Comparison of ENCODE assay signal across 10 mouse cellular contexts in genomic region chr3:131137119-131137781, GRCm38 (mm10). TPM values are rescaled to one million over a fixed set of nuclear protein-coding genes. Genes with fewer than 3 reads are reported as not detected.
DNase-seq lines count a peak whose midpoint lies in the region; ATAC-seq lines count a peak whose summit lies in the region.
"Had no signal": no experiment of that assay in that cellular context is flagged by ENCODE, and none has a peak within 500 bp of the region (broad histone marks: within the 10 kb centered on the region; RNA-seq: fewer than 3 reads in every experiment).

No protein-coding gene starts in this region.

- DNase-seq in heart, adult 18-20 months = no peak
- DNase-seq in embryo, embryonic 10.5 days (ENCODE audit: low spot score) = peak; percentile 85
- DNase-seq in naive thymus-derived CD4-positive, alpha-beta T cell, adult 2 months (ENCODE audit: low read depth) = peak; percentile 70
- DNase-seq in gastrocnemius, adult 8-10 months (ENCODE audit: low spot score in 2 of 2) = no peak
- DNase-seq in frontal cortex, postnatal 14 days (ENCODE audit: low spot score in 2 of 2) = no peak
- DNase-seq in spleen, adult 12 weeks (ENCODE audit: low spot score) = no peak
- DNase-seq: gastrocnemius, postnatal 10 days had no signal

- H3K9ac ChIP-seq in heart, embryonic 14.5 days (ENCODE audit: low read length) = no peak overlapping the region
- 0 out of 2 replicates have a peak overlapping the region, but pooled peaks have one; percentile 20 for H3K9ac ChIP-seq in hindbrain, embryonic 13.5 days

- H3K4me1 ChIP-seq in heart, embryonic 14.5 days (ENCODE audit: control insufficient read depth in 2 of 2, insufficient read depth in 2 of 2, low read length in 2 of 2) = peaks cover 22 to 33% of the 10 kb centered on the region in 2 experiments
- peaks cover 42% of the 10 kb centered on the region for H3K4me1 ChIP-seq in hindbrain, embryonic 13.5 days (replicated peaks)

- H3K36me3 ChIP-seq in heart, embryonic 14.5 days (ENCODE audit: control insufficient read depth, insufficient read depth, low read length) = no peaks in the 10 kb centered on the region
- H3K36me3 ChIP-seq in hindbrain, embryonic 13.5 days = no peaks in the 10 kb centered on the region

- no peaks in the 10 kb centered on the region for H3K27me3 ChIP-seq in heart, embryonic 14.5 days (ENCODE audit: control insufficient read depth, insufficient read depth, low read length)
- H3K27me3 ChIP-seq in hindbrain, embryonic 13.5 days = peaks cover 35% of the 10 kb centered on the region; the same call in 1 of the 2 replicates

- H3K4me2 ChIP-seq in heart, embryonic 14.5 days (ENCODE audit: low read length) = peak overlapping the region; percentile 35
- peak overlapping the region; percentile 25 for H3K4me2 ChIP-seq in hindbrain, embryonic 13.5 days

- H3K9me3 ChIP-seq in heart, embryonic 14.5 days (ENCODE audit: control insufficient read depth, low read length) = no peaks in the 10 kb centered on the region
- H3K9me3 ChIP-seq in hindbrain, embryonic 13.5 days = no peaks in the 10 kb centered on the region

- no peak for ATAC-seq in heart, embryonic 14.5 days (ENCODE audit: insufficient number of reproducible peaks, insufficient read depth, low FRiP score, low read depth)
- peak; percentile 58; the same call in 1 of the 2 replicates for ATAC-seq in hindbrain, embryonic 13.5 days (ENCODE audit: low FRiP score)

- WGBS in heart, embryonic 14.5 days = 53% methylated on average over 18 of the region's 18 CpGs
- WGBS in hindbrain, embryonic 13.5 days = 15% methylated on average over 18 of the region's 18 CpGs

- H3K27ac ChIP-seq in heart, embryonic 14.5 days (replicated peaks in 1 of 2; ENCODE audit: control insufficient read depth in 1 of 2, insufficient read depth in 1 of 2, low read depth in 2 of 2, low read length in 2 of 2) = no peak overlapping the region
- peak overlapping the region; percentile 10; the same call in 1 of the 2 replicates for H3K27ac ChIP-seq in hindbrain, embryonic 13.5 days
- H3K27ac ChIP-seq: macrophage had no signal

- H3K4me3 ChIP-seq in heart, embryonic 14.5 days (ENCODE audit: control insufficient read depth in 1 of 2, insufficient read depth in 1 of 2, low read depth in 1 of 2, low read length in 2 of 2) = no peak overlapping the region
- H3K4me3 ChIP-seq in hindbrain, embryonic 13.5 days = 0 out of 2 replicates have a peak overlapping the region, but pooled peaks have one; percentile 3

RNA-seq across cellular contexts. Expression of gene Lef1, which starts 27.0 kb away (rescaled TPM):
- 5.3 and 5.6 TPM in 2 replicates for polyA plus RNA-seq in heart, embryonic 14.5 days (2014; fragmentation: Nextera tagmentation; extraction: Ambion mirVana)
- total RNA-seq in heart, adult 18-20 months (2021) = 1 to 10 TPM in 1 of 2 experiments, under 1 TPM in 1; 0.25 to 2.5 TPM
- polyA plus RNA-seq in hindbrain, embryonic 13.5 days (2015; fragmentation: Nextera tagmentation; extraction: Ambion mirVana) = 13.5 and 13.6 TPM in 2 replicates
- under 1 TPM in 2 of 4 experiments, not detected in 2; 0.07 to 0.16 TPM for total RNA-seq in gastrocnemius, adult 8-10 months (2022)

Comparison
In these comparisons a context has a peak if more than half of its experiments do, and no peak if none do; other contexts are left out.
1. DNase-seq: peak in embryo, embryonic 10.5 days (single experiment) and naive thymus-derived CD4-positive, alpha-beta T cell, adult 2 months (single experiment); none in heart, adult 18-20 months (0 of 2), gastrocnemius, adult 8-10 months (0 of 2), frontal cortex, postnatal 14 days (0 of 2) and spleen, adult 12 weeks (single experiment).